Mouse (Mus musculus): ENCODE measurements around the gene Stxbp1. TPM values are rescaled to one million over a fixed set of nuclear protein-coding genes. Genes with fewer than 3 reads are reported as not detected.

Stxbp1 gene
- polyA plus RNA-seq, 1 experiment from 2014 or later: 22.3 TPM

DNA sequence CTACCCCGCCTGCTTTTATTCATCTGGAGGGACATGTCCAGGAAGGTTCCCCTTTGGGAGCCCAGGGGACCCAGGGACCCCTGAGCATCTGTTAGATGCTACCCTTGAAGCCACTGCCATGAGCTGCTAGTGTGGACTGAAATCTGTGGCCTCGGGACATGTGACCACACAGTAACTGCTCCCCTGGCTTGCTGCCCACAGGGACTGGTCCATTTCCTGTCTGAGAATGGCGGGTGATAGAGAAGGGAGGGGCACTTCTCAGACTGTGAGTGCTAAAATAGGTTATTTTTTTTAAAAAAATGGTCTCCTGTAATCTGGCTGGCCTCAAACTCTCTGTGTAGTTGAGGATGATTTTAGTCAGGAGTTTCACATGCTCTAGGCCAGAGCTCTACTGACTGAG lies 34.7 kb upstream of the Stxbp1 start:
- Histone ChIP-seq H3K36me3 (no peaks in the 10 kb centered on the region), H3K9ac (0 out of 2 replicates have a peak overlapping the region, but pooled peaks have one; percentile 18), H3K4me3 (no peak overlapping the region), H3K9me3 (no peaks in the 10 kb centered on the region), H3K27me3 (no peaks in the 10 kb centered on the region), H3K4me1 (peaks cover 87% of the 10 kb centered on the region), H3K27ac (peak overlapping the region; percentile 93), H3K4me2 (peak overlapping the region; percentile 75)
- WGBS: 9% methylated on average over 3 of the region's 3 CpGs
- peak; percentile 55 for ATAC-seq (ENCODE audit: borderline replicate concordance, extremely low read depth, low FRiP score, low TSS enrichment)

- Histone ChIP-seq H3K4me2 (peak overlapping the region; percentile 75; the same call in 1 of the 2 replicates), H3K36me3 (no peaks in the 10 kb centered on the region), H3K4me1 (peaks cover 83% of the 10 kb centered on the region), H3K9me3 (no peaks in the 10 kb centered on the region), H3K27me3 (no peaks in the 10 kb centered on the region), H3K9ac (peak overlapping the region; percentile 23), H3K27ac (peak overlapping the region; percentile 93), H3K4me3 (no peak overlapping the region)
- no peak for ATAC-seq (ENCODE audit: borderline replicate concordance, extremely low read depth, low FRiP score, low TSS enrichment)
- WGBS: 29% methylated on average over 6 of the region's 6 CpGs
These were observed 34.0 kb upstream of the Stxbp1 start for GRCm38 (mm10) chr2:32881054-32881453.

DNA sequence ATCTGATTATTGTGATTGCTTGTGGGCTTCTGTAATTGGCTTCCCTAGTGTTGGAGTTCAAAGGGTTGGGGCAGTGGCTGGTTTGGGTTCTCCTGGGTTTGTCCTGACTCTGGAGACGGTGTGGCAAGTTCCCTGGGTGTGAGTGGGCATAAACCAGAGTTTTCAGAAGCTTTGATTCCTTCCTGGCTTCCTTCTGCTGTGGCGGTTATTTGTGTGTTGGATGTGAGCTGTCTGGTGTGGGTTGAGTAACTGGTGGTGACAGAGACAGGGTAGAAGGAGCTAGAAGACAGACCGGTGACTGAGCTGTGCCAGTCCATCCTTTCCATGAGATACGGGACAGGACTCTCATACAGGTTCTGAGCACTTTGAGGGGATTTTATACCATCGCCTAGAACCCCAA lies 32.5 kb upstream of the Stxbp1 start:
- ATAC-seq (ENCODE audit: borderline replicate concordance, extremely low read depth, low FRiP score, low TSS enrichment): no peak
- 68% methylated on average over 5 of the region's 5 CpGs for WGBS
- H3K27me3 ChIP-seq: no peaks in the 10 kb centered on the region
- no peaks in the 10 kb centered on the region for H3K9me3 ChIP-seq
- H3K4me3 ChIP-seq: peak overlapping the region; percentile 83
- H3K27ac ChIP-seq: peak overlapping the region; percentile 93
- peak overlapping the region; percentile 75 for H3K4me2 ChIP-seq
- H3K4me1 ChIP-seq: peaks cover 81% of the 10 kb centered on the region
- no peaks in the 10 kb centered on the region for H3K36me3 ChIP-seq
- H3K9ac ChIP-seq: peak overlapping the region; percentile 40; the same call in 1 of the 2 replicates

GRCm38 (mm10) chr2:32878396-32878795 lies 31.4 kb upstream of the Stxbp1 start:
- peaks cover 81% of the 10 kb centered on the region for H3K4me1 ChIP-seq
- ATAC-seq (ENCODE audit: borderline replicate concordance, extremely low read depth, low FRiP score, low TSS enrichment): no peak
- H3K9ac ChIP-seq: peak overlapping the region; percentile 40
- peak overlapping the region; percentile 83 for H3K4me3 ChIP-seq
- no peaks in the 10 kb centered on the region for H3K9me3 ChIP-seq
- WGBS: 49% methylated on average over 3 of the region's 3 CpGs
- no peaks in the 10 kb centered on the region for H3K27me3 ChIP-seq
- H3K27ac ChIP-seq: peak overlapping the region; percentile 93
- peak overlapping the region; percentile 75 for H3K4me2 ChIP-seq
- no peaks in the 10 kb centered on the region for H3K36me3 ChIP-seq

DNA sequence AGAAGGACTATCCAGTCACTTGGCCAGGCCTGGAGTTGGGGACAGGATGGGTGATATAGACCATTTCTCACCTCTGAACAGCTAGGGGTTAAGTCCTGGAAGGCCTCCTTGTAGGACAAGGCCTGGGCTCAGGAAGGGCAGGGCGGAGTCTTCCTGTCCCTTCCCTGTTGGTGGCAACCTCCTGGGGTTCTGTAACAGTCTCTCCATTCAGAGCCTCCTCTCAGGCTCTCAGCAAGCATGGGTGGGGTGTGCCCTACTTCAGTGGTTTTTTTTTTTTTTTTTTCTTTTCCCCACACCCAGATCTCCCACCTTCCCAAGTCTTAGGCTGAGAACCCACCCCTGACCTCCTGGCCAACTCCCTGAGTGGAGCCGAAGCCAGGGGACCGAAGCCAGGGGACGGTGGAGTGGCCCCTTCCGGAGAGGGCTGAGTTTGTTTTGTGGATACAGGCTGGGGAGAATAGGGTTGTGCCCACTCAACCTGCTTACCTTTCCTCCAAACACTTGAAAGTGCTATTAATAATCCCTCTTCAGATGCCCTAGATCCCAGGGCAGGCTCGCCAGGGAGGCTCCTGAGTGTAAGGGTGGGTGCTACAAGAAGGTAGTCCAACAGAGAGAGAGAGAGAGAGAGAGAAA lies 30.8 kb upstream of the Stxbp1 start:
- Histone ChIP-seq H3K36me3 (no peaks in the 10 kb centered on the region), H3K9me3 (no peaks in the 10 kb centered on the region), H3K27me3 (no peaks in the 10 kb centered on the region), H3K9ac (peak overlapping the region; percentile 92), H3K27ac (peak overlapping the region; percentile 93), H3K4me3 (peak overlapping the region; percentile 83), H3K4me2 (peak overlapping the region; percentile 75), H3K4me1 (peaks cover 77% of the 10 kb centered on the region)
- WGBS: 30% methylated on average over 6 of the region's 6 CpGs
- ATAC-seq (ENCODE audit: borderline replicate concordance, extremely low read depth, low FRiP score, low TSS enrichment): peak; percentile 51

DNA sequence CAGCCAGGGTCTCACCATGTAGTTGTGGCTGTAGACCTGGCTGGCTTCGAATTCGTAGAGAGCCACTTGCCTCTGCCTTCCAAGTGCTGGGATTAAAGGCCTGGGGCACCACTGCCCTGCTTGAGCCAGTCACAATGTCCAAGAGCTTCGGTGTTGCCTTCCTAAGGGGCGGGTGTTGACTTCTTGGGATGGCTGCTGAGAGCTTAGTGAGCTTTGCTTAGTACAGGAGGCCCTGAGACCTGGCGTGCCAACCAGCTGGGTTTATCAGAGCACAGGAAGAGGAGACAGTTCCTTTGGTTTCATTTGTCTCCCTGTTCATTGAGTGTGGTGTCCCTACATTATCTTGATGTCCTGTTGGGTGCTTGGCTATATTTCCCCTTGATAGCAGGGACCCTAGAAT lies 30.3 kb upstream of the Stxbp1 start:
- H3K4me2 ChIP-seq: peak overlapping the region; percentile 75
- ATAC-seq (ENCODE audit: borderline replicate concordance, extremely low read depth, low FRiP score, low TSS enrichment): no peak
- WGBS: 10% methylated on average over 5 of the region's 5 CpGs
- H3K9me3 ChIP-seq: no peaks in the 10 kb centered on the region
- peaks cover 72% of the 10 kb centered on the region for H3K4me1 ChIP-seq
- H3K9ac ChIP-seq: peak overlapping the region; percentile 92
- peak overlapping the region; percentile 93 for H3K27ac ChIP-seq
- H3K36me3 ChIP-seq: no peaks in the 10 kb centered on the region
- H3K4me3 ChIP-seq: peak overlapping the region; percentile 83
- H3K27me3 ChIP-seq: no peaks in the 10 kb centered on the region

- H3K9me3 ChIP-seq: no peaks in the 10 kb centered on the region
- WGBS: under 1% methylated on average over 20 of the region's 20 CpGs
- peak overlapping the region; percentile 75 for H3K4me2 ChIP-seq
- H3K9ac ChIP-seq: peak overlapping the region; percentile 92
- H3K4me1 ChIP-seq: peaks cover 68% of the 10 kb centered on the region
- peak overlapping the region; percentile 93 for H3K27ac ChIP-seq
- no peaks in the 10 kb centered on the region for H3K36me3 ChIP-seq
- peak overlapping the region; percentile 83 for H3K4me3 ChIP-seq
- ATAC-seq (ENCODE audit: borderline replicate concordance, extremely low read depth, low FRiP score, low TSS enrichment): no peak
- H3K27me3 ChIP-seq: no peaks in the 10 kb centered on the region
These were observed 29.7 kb upstream of the Stxbp1 start for GRCm38 (mm10) chr2:32876490-32877302.

GRCm38 (mm10) chr2:32875675-32876489 lies 28.8 kb upstream of the Stxbp1 start, which contains the start of gene Fam129b:
Fam129b (plus strand) TSS chr2:32876114.
- Histone ChIP-seq H3K27ac (peak within 1 kb of the TSS; percentile 93), H3K4me3 (peak within 1 kb of the TSS; percentile 83), H3K27me3 (no peaks in the 10 kb centered on the region), H3K36me3 (no peaks in the 10 kb centered on the region), H3K4me2 (peak within 1 kb of the TSS; percentile 75), H3K9ac (peak within 1 kb of the TSS; percentile 92), H3K4me1 (peaks cover 62% of the 10 kb centered on the region), H3K9me3 (no peaks in the 10 kb centered on the region)
- WGBS: under 1% methylated on average over 58 of the region's 68 CpGs
- ATAC-seq (ENCODE audit: borderline replicate concordance, extremely low read depth, low FRiP score, low TSS enrichment): peak; percentile 83

- H3K4me2 ChIP-seq: peak overlapping the region; percentile 75
- no peaks in the 10 kb centered on the region for H3K36me3 ChIP-seq
- H3K27ac ChIP-seq: peak overlapping the region; percentile 93
- no peaks in the 10 kb centered on the region for H3K27me3 ChIP-seq
- no peaks in the 10 kb centered on the region for H3K9me3 ChIP-seq
- 6% methylated on average over 15 of the region's 15 CpGs for WGBS
- 0 out of 2 replicates have a peak, but pooled peaks have one; percentile 0 for ATAC-seq (ENCODE audit: borderline replicate concordance, extremely low read depth, low FRiP score, low TSS enrichment)
- H3K9ac ChIP-seq: peak overlapping the region; percentile 92
- H3K4me3 ChIP-seq: peak overlapping the region; percentile 83
- peaks cover 61% of the 10 kb centered on the region for H3K4me1 ChIP-seq
These were observed 28.1 kb upstream of the Stxbp1 start for GRCm38 (mm10) chr2:32874951-32875674.

- WGBS: 60% methylated on average over 3 of the region's 3 CpGs
- ATAC-seq (ENCODE audit: borderline replicate concordance, extremely low read depth, low FRiP score, low TSS enrichment): no peak
- Histone ChIP-seq H3K27ac (peak overlapping the region; percentile 93), H3K4me1 (peaks cover 59% of the 10 kb centered on the region), H3K9me3 (no peaks in the 10 kb centered on the region), H3K36me3 (no peaks in the 10 kb centered on the region), H3K27me3 (no peaks in the 10 kb centered on the region), H3K9ac (no peak overlapping the region), H3K4me2 (peak overlapping the region; percentile 75; the same call in 1 of the 2 replicates), H3K4me3 (no peak overlapping the region)
These were observed 27.0 kb upstream of the Stxbp1 start for GRCm38 (mm10) chr2:32874070-32874469.

All from lung, embryonic 15.5 days (tissue).